Mouse (Mus musculus) MEL (cell line): ENCODE results near the gene Celsr1. TPM values are rescaled to one million over a fixed set of nuclear protein-coding genes. Genes with fewer than 3 reads are reported as not detected.

Experiments
- DNase-seq: peaks from one replicate; pipeline ENCODE4 v3.0.0; 2011; ENCODE audit warnings: low read depth, low spot score
- H3K27ac ChIP-seq: 2 replicates; pipeline ENCODE4 v1.5.1; 2012; ENCODE audit warnings: low read depth, mild to moderate bottlenecking, control low read depth, low read length, moderate library complexity; ENCODE audit not compliant: control insufficient read depth
- H3K27me3 ChIP-seq, 2 experiments: fragments of 150-350 bp in 1 of 2; sonication (generic) in 1 of 2; 2 replicates each; pipeline ENCODE4 v1.6.1; 2012; ENCODE audit warnings: low read length in 2 of 2, mild to moderate bottlenecking in 2 of 2, improper control_type of control experiment in 1 of 2, moderate library complexity in 1 of 2; ENCODE audit not compliant: insufficient read depth in 2 of 2, control insufficient read depth in 1 of 2
- H3K36me3 ChIP-seq, 2 experiments: 2 replicates each; pipeline ENCODE4 v1.6.1; 2012 to 2014; ENCODE audit warnings: low read length in 2 of 2, improper control_type of control experiment in 1 of 2, inconsistent platforms in 1 of 2, mild to moderate bottlenecking in 1 of 2; ENCODE audit not compliant: insufficient read depth in 2 of 2, control insufficient read depth in 1 of 2
- H3K4me1 ChIP-seq, 2 experiments: fragments of 150-350 bp in 1 of 2; sonication (generic) in 1 of 2; 2 replicates each; pipeline ENCODE4 v1.6.1; 2012; ENCODE audit warnings: low read length in 2 of 2, improper control_type of control experiment in 1 of 2, mild to moderate bottlenecking in 1 of 2; ENCODE audit not compliant: insufficient read depth in 2 of 2, control insufficient read depth in 1 of 2
- H3K4me3 ChIP-seq, 2 experiments: fragments of 150-350 bp in 1 of 2; sonication (generic) in 1 of 2; 2 replicates each; pipeline ENCODE4 v1.5.1; 2012; ENCODE audit warnings: low read depth in 2 of 2, low read length in 2 of 2, mild to moderate bottlenecking in 2 of 2, moderate library complexity in 2 of 2, control low read depth in 1 of 2, improper control_type of control experiment in 1 of 2; ENCODE audit not compliant: control insufficient read depth in 1 of 2, insufficient read depth in 1 of 2
- H3K79me2 ChIP-seq: 2 replicates; pipeline ENCODE4 v1.6.1; 2012; ENCODE audit warnings: mild to moderate bottlenecking, low read length, moderate library complexity; ENCODE audit not compliant: control insufficient read depth, poor library complexity, insufficient read depth
- H3K9ac ChIP-seq: 2 replicates; pipeline ENCODE4 v1.6.1; 2012; ENCODE audit warnings: low read depth, mild to moderate bottlenecking, control low read depth, low read length, moderate library complexity; ENCODE audit not compliant: control insufficient read depth, poor library complexity, severe bottlenecking
- H3K9me3 ChIP-seq: fragments of 150-350 bp; sonication (generic); replicated peaks from 2 replicates; pipeline ENCODE4 v1.6.1; 2012; ENCODE audit warnings: mild to moderate bottlenecking, low read length, improper control_type of control experiment, moderate library complexity; ENCODE audit not compliant: insufficient read depth
- BHLHE40 ChIP-seq: IDR thresholded peaks from 2 replicates; pipeline ENCODE4 v1.6.1; 2012; ENCODE audit warnings: low read depth, mild to moderate bottlenecking, inconsistent platforms, low read length, improper control_type of control experiment, borderline replicate concordance
- CTCF ChIP-seq, 3 experiments: IDR thresholded peaks in 2 of 3; conservative IDR thresholded peaks in 1 of 3; 2 replicates each; pipeline ENCODE4 v1.5.1; 2011 to 2012; ENCODE audit warnings: low read length in 3 of 3, low read depth in 2 of 3, mild to moderate bottlenecking in 2 of 3, improper control_type of control experiment in 1 of 3, inconsistent platforms in 1 of 3, mixed read lengths in 1 of 3, moderate library complexity in 1 of 3; ENCODE audit not compliant: control insufficient read depth in 1 of 3, insufficient read depth in 1 of 3, poor library complexity in 1 of 3, severe bottlenecking in 1 of 3
- ETS1 ChIP-seq: IDR thresholded peaks from 2 replicates; pipeline ENCODE4 v1.6.1; 2012; ENCODE audit warnings: low read depth, mild to moderate bottlenecking, inconsistent platforms, low read length, improper control_type of control experiment, moderate library complexity
- GABPA ChIP-seq: IDR thresholded peaks from 2 replicates; pipeline ENCODE4 v1.6.1; 2012; ENCODE audit warnings: low read depth, mild to moderate bottlenecking, inconsistent platforms, low read length, improper control_type of control experiment, moderate library complexity
- GATA1 ChIP-seq: IDR thresholded peaks from 2 replicates; pipeline ENCODE4 v1.6.1; 2011; ENCODE audit warnings: low read depth, low read length, improper control_type of control experiment
- MAFK ChIP-seq: IDR thresholded peaks from 2 replicates; pipeline ENCODE4 v1.6.1; 2011; ENCODE audit warnings: low read depth, mild to moderate bottlenecking, low read length, improper control_type of control experiment, borderline replicate concordance
- MAX ChIP-seq: IDR thresholded peaks from 2 replicates; pipeline ENCODE4 v1.6.1; 2011; ENCODE audit warnings: low read length, improper control_type of control experiment
- MAZ ChIP-seq: IDR thresholded peaks from 2 replicates; pipeline ENCODE4 v1.6.1; 2012; ENCODE audit warnings: low read depth, mild to moderate bottlenecking, inconsistent platforms, low read length, improper control_type of control experiment
- MEF2A ChIP-seq: IDR thresholded peaks from 2 replicates; pipeline ENCODE4 v1.6.1; 2014; ENCODE audit warnings: low read depth, mild to moderate bottlenecking, inconsistent platforms, low read length, improper control_type of control experiment; ENCODE audit not compliant: poor library complexity, insufficient replicate concordance, severe bottlenecking; ENCODE audit errors: extremely low read depth
- MYB ChIP-seq: IDR thresholded peaks from 2 replicates; pipeline ENCODE4 v1.6.1; 2011; ENCODE audit warnings: mild to moderate bottlenecking, low read depth, low read length, improper control_type of control experiment
- MYC ChIP-seq: IDR thresholded peaks from 2 replicates; pipeline ENCODE4 v1.6.1; 2011; ENCODE audit warnings: low read depth, mild to moderate bottlenecking, low read length, improper control_type of control experiment, moderate library complexity
- NRF1 ChIP-seq: IDR thresholded peaks from 2 replicates; pipeline ENCODE4 v1.6.1; 2014; ENCODE audit warnings: low read depth, mild to moderate bottlenecking, inconsistent platforms, low read length, improper control_type of control experiment, moderate library complexity; ENCODE audit not compliant: poor library complexity, insufficient read depth, severe bottlenecking
- POLR2AphosphoS2 ChIP-seq: IDR thresholded peaks from 2 replicates; pipeline ENCODE4 v1.6.1; 2011; ENCODE audit warnings: low read length, improper control_type of control experiment
- POLR2AphosphoS5 ChIP-seq: IDR thresholded peaks from 2 replicates; pipeline ENCODE4 v1.6.1; 2012; ENCODE audit warnings: low read depth, borderline replicate concordance, mild to moderate bottlenecking, inconsistent platforms, low read length, moderate library complexity, mixed read lengths
- RAD21 ChIP-seq: IDR thresholded peaks from 2 replicates; pipeline ENCODE4 v1.6.1; 2011; ENCODE audit warnings: mild to moderate bottlenecking, low read depth, low read length, improper control_type of control experiment
- SMC3 ChIP-seq: IDR thresholded peaks from 2 replicates; pipeline ENCODE4 v1.6.1; 2011; ENCODE audit warnings: low read depth, low read length, improper control_type of control experiment
- TAL1 ChIP-seq: IDR thresholded peaks from 2 replicates; pipeline ENCODE4 v1.6.1; 2012; ENCODE audit warnings: mild to moderate bottlenecking, inconsistent platforms, low read length, moderate library complexity, mixed read lengths
- TBP ChIP-seq: IDR thresholded peaks from 2 replicates; pipeline ENCODE4 v1.8.0; 2011; ENCODE audit warnings: low read depth, low read length, improper control_type of control experiment
- UBTF ChIP-seq: IDR thresholded peaks from 2 replicates; pipeline ENCODE4 v1.6.1; 2012; ENCODE audit warnings: low read depth, mild to moderate bottlenecking, inconsistent platforms, low read length, improper control_type of control experiment, moderate library complexity, borderline replicate concordance; ENCODE audit not compliant: insufficient read depth
- USF2 ChIP-seq, 2 experiments: IDR thresholded peaks; 2 replicates each; pipeline ENCODE4 v1.6.1; 2011 to 2012; ENCODE audit warnings: improper control_type of control experiment in 2 of 2, low read length in 2 of 2, borderline replicate concordance in 1 of 2, inconsistent platforms in 1 of 2, low read depth in 1 of 2, mild to moderate bottlenecking in 1 of 2; ENCODE audit not compliant: insufficient read depth in 1 of 2
- ZKSCAN1 ChIP-seq: IDR thresholded peaks from 2 replicates; pipeline ENCODE4 v1.6.1; 2012; ENCODE audit warnings: low read depth, mild to moderate bottlenecking, inconsistent platforms, low read length, improper control_type of control experiment, moderate library complexity
- ZMIZ1 ChIP-seq: IDR thresholded peaks from 2 replicates; pipeline ENCODE4 v1.6.1; 2012; ENCODE audit warnings: low read depth, mild to moderate bottlenecking, inconsistent platforms, low read length, improper control_type of control experiment, moderate library complexity
- ZNF384 ChIP-seq: IDR thresholded peaks from 2 replicates; pipeline ENCODE4 v1.6.1; 2012; ENCODE audit warnings: low read depth, mild to moderate bottlenecking, inconsistent platforms, low read length, improper control_type of control experiment
- polyA plus RNA-seq, 2 experiments: library from polyadenylated mRNA; stranded (reverse) in 1 of 2; unstranded in 1 of 2; fragments of >175 nt in 1 of 2; fragments of >200 nt in 1 of 2; gene quantifications; 2 replicates each; pipeline versions ENCODE4 v1.2.1 to v1.2.4; 2012; ENCODE audit warnings: low replicate concordance in 2 of 2, low read depth in 1 of 2; ENCODE audit not compliant: insufficient read length in 2 of 2, insufficient read depth in 1 of 2, missing spikeins in 1 of 2
- total RNA-seq: library from RNA; depleted of rRNA; stranded (reverse); fragments of 300-350 nt; gene quantifications from 2 replicates; pipeline ENCODE4 v1.2.3, GENCODE M21; 2012

The Celsr1 gene
- total and polyA plus RNA-seq, 3 experiments: 0.12 to 0.42 TPM; not detected in 1

DNA sequence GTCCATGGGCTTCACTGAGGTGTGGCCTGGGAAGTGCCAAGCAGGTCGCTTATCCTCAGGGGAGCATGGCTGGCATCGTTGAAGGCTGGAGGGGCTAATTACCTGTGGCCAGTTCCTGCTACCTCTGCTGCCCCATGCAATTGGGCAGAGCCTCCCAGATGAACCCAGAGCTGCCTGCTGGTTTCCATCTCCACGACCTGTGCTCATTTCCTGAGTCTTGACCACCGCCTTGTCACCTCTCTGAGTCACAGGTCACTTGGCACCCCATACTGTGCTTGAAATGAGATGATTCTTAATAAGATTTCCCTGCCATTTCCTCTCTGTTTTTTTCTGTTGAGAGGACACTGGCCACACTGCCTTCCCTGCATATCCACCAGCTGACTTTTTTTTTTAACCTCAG is 46.3 kb upstream of the Celsr1 start:
- no peak overlapping the region for H3K4me3 ChIP-seq
- TF ChIP-seq MYB (no peak), USF2 (IDR thresholded peaks at IDR 0.05; ENCODE audit: borderline replicate concordance in 1 of 2, insufficient read depth in 1 of 2, low read depth in 1 of 2, low read length in 2 of 2) (no peak), GABPA (no peak), MAZ (no peak), ZNF384 (no peak), MYC (no peak), MAX (no peak), TAL1 (no peak)
- H3K27ac ChIP-seq: no peak overlapping the region
- H3K9me3 ChIP-seq: no peaks in the 10 kb centered on the region
- no peak for DNase-seq
- H3K36me3 ChIP-seq: no peaks in the 10 kb centered on the region; a peak in 1 of 4 replicates
- H3K27me3 ChIP-seq: no peaks in the 10 kb centered on the region
- H3K4me1 ChIP-seq: no peaks in the 10 kb centered on the region
- peaks cover 29% of the 10 kb centered on the region for H3K79me2 ChIP-seq
- no peak overlapping the region for H3K9ac ChIP-seq

DNA sequence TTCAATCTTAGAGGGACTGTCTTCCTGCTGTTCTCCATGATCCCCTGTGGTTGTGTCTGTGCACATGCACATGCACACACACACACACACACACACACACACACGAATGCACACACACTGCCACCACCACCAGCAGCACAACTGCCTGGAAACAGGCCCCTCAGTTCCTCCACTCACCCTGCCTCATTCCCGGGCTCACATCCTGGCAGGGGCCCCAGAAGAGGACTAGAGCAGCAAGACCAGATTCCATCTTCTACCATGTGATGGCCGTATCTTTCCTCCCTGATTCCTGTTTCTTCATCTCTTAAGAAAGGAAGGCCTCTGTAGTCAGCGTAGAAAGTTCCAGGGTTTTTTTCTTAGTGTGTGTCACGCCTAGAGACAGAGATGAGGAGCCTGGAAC is 45.9 kb upstream of the Celsr1 start:
- Histone ChIP-seq H3K4me3 (no peak overlapping the region), H3K27me3 (no peaks in the 10 kb centered on the region), H3K27ac (no peak overlapping the region), H3K4me1 (no peaks in the 10 kb centered on the region), H3K9me3 (no peaks in the 10 kb centered on the region), H3K9ac (no peak overlapping the region), H3K36me3 (no peaks in the 10 kb centered on the region; a peak in 1 of 4 replicates), H3K79me2 (peaks cover 29% of the 10 kb centered on the region)
- DNase-seq: no peak
- no peak for TF ChIP-seq CTCF (IDR thresholded peaks at IDR 0.05 in 2 of 3, conservative IDR thresholded peaks at IDR 0.05 in 1 of 3; ENCODE audit: control insufficient read depth in 1 of 3, insufficient read depth in 1 of 3, low read depth in 2 of 3, low read length in 3 of 3, poor library complexity in 1 of 3, severe bottlenecking in 1 of 3)

DNA sequence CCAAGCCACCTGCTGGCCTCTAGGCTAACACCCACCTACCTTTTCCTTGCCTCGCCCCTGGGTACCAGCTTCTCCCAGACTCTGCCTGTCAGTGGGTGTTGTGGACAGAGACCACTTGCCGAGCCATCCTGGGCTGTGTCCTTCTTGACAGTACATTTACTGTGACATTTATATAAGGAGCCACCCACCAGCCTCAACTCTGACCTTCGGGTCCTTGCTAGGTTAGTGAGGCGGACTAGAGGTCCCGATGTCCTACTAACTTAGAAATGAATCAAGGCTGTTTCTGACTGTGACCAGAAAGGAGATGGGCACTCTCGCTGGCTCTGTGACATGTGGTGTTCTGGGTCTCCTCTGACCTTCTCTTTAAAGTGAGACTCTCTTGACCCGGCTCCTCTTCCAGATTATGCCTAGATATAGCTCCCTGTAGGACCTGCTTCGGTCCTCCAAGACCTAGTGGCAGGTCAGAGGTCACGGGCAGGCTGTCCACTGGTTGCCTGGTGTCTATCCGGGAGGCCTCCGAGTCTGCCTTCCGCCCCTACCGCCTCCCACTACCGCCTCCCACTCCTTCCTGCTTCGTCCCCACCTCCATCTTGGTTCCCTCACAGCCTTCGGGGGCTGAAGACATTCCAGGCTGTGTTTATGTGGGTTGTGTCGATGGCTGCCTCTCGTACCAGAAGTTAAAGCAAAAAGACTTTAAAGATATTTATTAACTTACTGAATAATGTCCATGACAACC is 45.1 kb upstream of the Celsr1 start:
- H3K27me3 ChIP-seq: no peaks in the 10 kb centered on the region
- H3K4me3 ChIP-seq: no peak overlapping the region
- H3K9ac ChIP-seq: no peak overlapping the region
- TF ChIP-seq TAL1 (no peak), NRF1 (no peak), UBTF (no peak), MAFK (no peak), ZMIZ1 (no peak), ETS1 (no peak), POLR2AphosphoS2 (no peak), GATA1 (no peak), POLR2AphosphoS5 (no peak), SMC3 (no peak), ZKSCAN1 (no peak), MYC (no peak), RAD21 (no peak), BHLHE40 (no peak), GABPA (no peak), TBP (no peak), MEF2A (no peak), MAZ (no peak)
- H3K4me1 ChIP-seq: no peaks in the 10 kb centered on the region
- no peak overlapping the region for H3K27ac ChIP-seq
- no peak for DNase-seq
- no peaks in the 10 kb centered on the region for H3K9me3 ChIP-seq
- peaks cover 30% of the 10 kb centered on the region for H3K79me2 ChIP-seq
- H3K36me3 ChIP-seq: no peaks in the 10 kb centered on the region; a peak in 1 of 4 replicates
